Mouse (Mus musculus) erythroblast, embryonic 14.5 days (primary cell): Measurements from ENCODE around the gene Tenm1.

Experiments
- GATA1 ChIP-seq: IDR thresholded peaks from 2 replicates; pipeline ENCODE4 v1.6.1; 2012; ENCODE audit warnings: low read length, inconsistent platforms, mixed read lengths
- TAL1 ChIP-seq: IDR thresholded peaks from 3 replicates; pipeline ENCODE4 v1.6.1; 2012; ENCODE audit warnings: low read length, inconsistent platforms, mixed read lengths

- TF ChIP-seq GATA1 (no peak), TAL1 (no peak)
These were observed 963 bp downstream of the Tenm1 start for GRCm38 (mm10) chrX:43427961-43428365.
